8 mouse cellular contexts compared by ENCODE assay signal in the genomic region with DNA sequence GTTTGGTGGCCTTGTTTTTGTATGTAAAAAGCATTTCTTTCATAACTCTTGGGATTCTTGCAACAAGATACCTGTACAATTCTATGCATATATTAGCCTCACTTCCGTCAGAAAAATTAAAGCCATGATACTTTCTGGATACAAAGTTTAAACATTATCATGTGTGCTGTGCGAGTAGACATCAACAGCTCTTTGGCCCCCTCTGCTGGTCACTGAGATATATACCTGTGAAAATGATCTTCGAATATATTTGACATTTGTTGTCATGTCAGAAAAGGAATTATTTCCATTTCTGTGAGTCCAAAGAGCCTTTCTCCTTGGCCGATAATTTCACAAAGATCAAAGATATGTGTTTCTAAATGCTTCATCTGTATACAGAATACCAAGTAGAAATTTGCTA.
DNase-seq lines count a peak whose midpoint lies in the region; ATAC-seq and TF ChIP-seq lines count a peak whose summit lies in the region.

No protein-coding gene starts in this region.

- H3K4me1 ChIP-seq in kidney, adult 2 months (ENCODE audit: control insufficient read depth, insufficient read depth, low read length), result no peaks in the 10 kb centered on the region
- H3K4me1 ChIP-seq in embryonic facial prominence, embryonic 14.5 days (ENCODE audit: control insufficient read depth, insufficient read depth, low read length), result no peaks in the 10 kb centered on the region
- no peaks in the 10 kb centered on the region for H3K4me1 ChIP-seq in neural tube, embryonic 11.5 days (ENCODE audit: control insufficient read depth, insufficient read depth, low read length)

- H3K27ac ChIP-seq in kidney, adult 2 months (ENCODE audit: insufficient read depth, low read depth, low read length), result no peak overlapping the region
- H3K27ac ChIP-seq in embryonic facial prominence, embryonic 14.5 days (replicated peaks; ENCODE audit: low read depth, low read length), result no peak overlapping the region
- H3K27ac ChIP-seq in neural tube, embryonic 11.5 days (ENCODE audit: low read depth, low read length), result no peak overlapping the region

- no peak for TF ChIP-seq POLR2A in kidney, adult 2 months (IDR thresholded peaks at IDR 0.05; ENCODE audit: low read depth, low read length)

- H3K9me3 ChIP-seq in embryonic facial prominence, embryonic 14.5 days (ENCODE audit: control insufficient read depth, low read length), result no peaks in the 10 kb centered on the region
- H3K9me3 ChIP-seq in neural tube, embryonic 11.5 days (ENCODE audit: control insufficient read depth, low read length), result no peaks in the 10 kb centered on the region

- H3K4me2 ChIP-seq in embryonic facial prominence, embryonic 14.5 days (ENCODE audit: low read depth, low read length), result no peak overlapping the region
- no peak overlapping the region for H3K4me2 ChIP-seq in neural tube, embryonic 11.5 days (ENCODE audit: low read depth)

- DNase-seq in kidney, adult 2 months, result peak; percentile 59
- no peak for DNase-seq in kidney, adult 11 months
- peak; percentile 29 for DNase-seq in ES-CJ7 (ENCODE audit: low read depth, low spot score)
- peak; percentile 61 for DNase-seq in adrenal gland, postnatal 25 days
- DNase-seq in embryonic facial prominence, embryonic 14.5 days (ENCODE audit: low spot score), result peak; percentile 68
- peak; percentile 78 to 80 for DNase-seq in layer of hippocampus, postnatal 10 days (ENCODE audit: low spot score in 2 of 2)
- DNase-seq in neural tube, embryonic 11.5 days (ENCODE audit: low spot score), result peak; percentile 50
- DNase-seq in yolk sac, embryonic 10.5 days (ENCODE audit: low spot score), result no peak

- H3K27me3 ChIP-seq in kidney, adult 2 months (replicated peaks; ENCODE audit: control insufficient read depth, insufficient read depth, low read length), result no peaks in the 10 kb centered on the region
- H3K27me3 ChIP-seq in embryonic facial prominence, embryonic 14.5 days (replicated peaks; ENCODE audit: control insufficient read depth, insufficient read depth, low read length), result no peaks in the 10 kb centered on the region
- H3K27me3 ChIP-seq in neural tube, embryonic 11.5 days (ENCODE audit: control insufficient read depth, insufficient read depth, low read length), result no peaks in the 10 kb centered on the region

- no peak overlapping the region for H3K4me3 ChIP-seq in kidney, adult 2 months (ENCODE audit: insufficient read depth, low read depth, low read length)
- H3K4me3 ChIP-seq in embryonic facial prominence, embryonic 14.5 days (ENCODE audit: low read depth, low read length), result no peak overlapping the region
- no peak overlapping the region for H3K4me3 ChIP-seq in neural tube, embryonic 11.5 days (ENCODE audit: low read depth, low read length)

- 26% methylated on average over 4 of the region's 4 CpGs for WGBS in kidney, adult 2 months
- WGBS in embryonic facial prominence, embryonic 14.5 days, result 31% methylated on average over 4 of the region's 4 CpGs
- WGBS in neural tube, embryonic 11.5 days, result 45% methylated on average over 4 of the region's 4 CpGs

- TF ChIP-seq CTCF in kidney, adult 2 months (conservative IDR thresholded peaks at IDR 0.05; ENCODE audit: insufficient read depth, insufficient read length, low read depth, low read length), result 0 out of 2 replicates have a peak, but pooled peaks have one; percentile 21

- no peak overlapping the region for H3K9ac ChIP-seq in embryonic facial prominence, embryonic 14.5 days (ENCODE audit: low read depth, low read length)
- no peak overlapping the region for H3K9ac ChIP-seq in neural tube, embryonic 11.5 days (ENCODE audit: low read length)

- ATAC-seq in embryonic facial prominence, embryonic 14.5 days (ENCODE audit: low read depth), result no peak
- no peak for ATAC-seq in neural tube, embryonic 11.5 days (ENCODE audit: insufficient read depth, low FRiP score, low TSS enrichment)

- no peaks in the 10 kb centered on the region for H3K36me3 ChIP-seq in kidney, adult 2 months (ENCODE audit: control insufficient read depth, insufficient read depth, low read length)
- no peaks in the 10 kb centered on the region for H3K36me3 ChIP-seq in embryonic facial prominence, embryonic 14.5 days (ENCODE audit: control insufficient read depth, insufficient read depth, low read length)
- H3K36me3 ChIP-seq in neural tube, embryonic 11.5 days (ENCODE audit: control insufficient read depth, insufficient read depth, low read length), result no peaks in the 10 kb centered on the region

Comparison
In these comparisons a context has a peak if more than half of its experiments do, and no peak if none do; other contexts are left out.
1. DNase-seq: peak in kidney, adult 2 months (single experiment), ES-CJ7 (single experiment), adrenal gland, postnatal 25 days (single experiment), embryonic facial prominence, embryonic 14.5 days (single experiment), layer of hippocampus, postnatal 10 days (2 of 2) and neural tube, embryonic 11.5 days (single experiment); none in kidney, adult 11 months (single experiment) and yolk sac, embryonic 10.5 days (single experiment).